Mouse (Mus musculus): ENCODE data around the gene Tigd2. TPM values are rescaled to one million over a fixed set of nuclear protein-coding genes. Genes with fewer than 3 reads are reported as not detected.

The Tigd2 gene
- total and polyA plus RNA-seq, 2 experiments from 2014 or later: 10.9 to 14.9 TPM

DNA sequence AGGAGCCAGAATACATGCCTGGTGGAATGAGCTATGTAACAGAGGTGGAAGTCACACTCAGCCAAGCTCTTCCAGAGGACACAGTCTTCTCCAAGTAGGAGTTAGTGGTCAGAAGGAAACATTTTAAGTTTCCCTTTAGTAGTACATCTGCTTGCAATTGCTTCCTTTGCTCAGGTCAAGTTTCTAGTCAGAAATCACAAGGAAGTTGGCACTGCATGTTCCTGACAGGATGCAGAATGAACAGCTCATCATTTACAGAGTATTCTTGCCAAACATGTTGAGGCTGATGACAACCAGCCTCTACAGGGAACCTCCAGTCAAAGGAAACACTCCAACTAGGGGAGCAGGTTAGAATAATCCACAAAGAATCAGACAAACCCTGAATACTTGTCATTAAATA, 11.9 kb upstream of the Tigd2 start:
- H3K27me3 ChIP-seq (ENCODE audit: insufficient read depth, low read length): no peaks in the 10 kb centered on the region

DNA sequence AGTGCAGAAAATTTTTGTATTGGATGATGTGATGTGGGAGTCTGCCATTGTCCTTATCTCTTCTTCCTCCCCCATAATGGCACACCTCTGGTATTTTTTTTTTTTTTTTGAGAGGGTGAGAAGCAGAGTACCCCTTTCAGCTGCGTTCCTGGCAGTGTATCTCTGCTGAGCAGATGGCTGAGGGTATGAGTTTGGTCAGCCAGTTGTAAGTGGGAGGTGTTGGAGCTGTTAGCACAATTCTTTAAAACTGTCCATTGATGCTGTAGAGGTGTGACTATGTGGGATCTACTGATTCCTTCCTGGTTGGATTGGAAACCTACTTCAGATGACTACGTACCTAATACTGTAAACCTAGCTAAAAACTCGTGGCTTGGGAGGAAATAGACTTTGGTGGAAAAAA, 10.3 kb upstream of the Tigd2 start:
- Histone ChIP-seq H3K27ac (no peak overlapping the region), H3K4me3 (ENCODE audit: low read length) (no peak overlapping the region), H3K4me1 (ENCODE audit: insufficient read depth, low read length) (no peaks in the 10 kb centered on the region), H3K9me3 (ENCODE audit: low read length) (no peaks in the 10 kb centered on the region), H3K9ac (replicated peaks; ENCODE audit: low read length) (no peak overlapping the region), H3K27me3 (ENCODE audit: insufficient read depth, low read length) (no peaks in the 10 kb centered on the region), H3K36me3 (ENCODE audit: insufficient read depth, low read length) (no peaks in the 10 kb centered on the region), H3K4me2 (ENCODE audit: low read depth, low read length) (no peak overlapping the region)
- ATAC-seq: no peak
- WGBS: 77% methylated on average over 3 of the region's 3 CpGs
- no peak for TF ChIP-seq CTCF (IDR thresholded peaks at IDR 0.05; ENCODE audit: low read depth)
- no peak for DNase-seq (ENCODE audit: low spot score)

More for the DNA sequence above, 11.9 kb upstream of the Tigd2 start:
- no peaks in the 10 kb centered on the region for H3K4me1 ChIP-seq (ENCODE audit: insufficient read depth, low read length)
- no peak overlapping the region for H3K27ac ChIP-seq
- DNase-seq (ENCODE audit: low spot score): no peak
- H3K9me3 ChIP-seq (ENCODE audit: low read length): no peaks in the 10 kb centered on the region
- H3K4me3 ChIP-seq (ENCODE audit: low read length): no peak overlapping the region
- no peaks in the 10 kb centered on the region for H3K36me3 ChIP-seq (ENCODE audit: insufficient read depth, low read length)
- no peak overlapping the region for H3K9ac ChIP-seq (replicated peaks; ENCODE audit: low read length)
- no peak for ATAC-seq
- H3K4me2 ChIP-seq (ENCODE audit: low read depth, low read length): no peak overlapping the region
- TF ChIP-seq CTCF (IDR thresholded peaks at IDR 0.05; ENCODE audit: low read depth): no peak

DNA sequence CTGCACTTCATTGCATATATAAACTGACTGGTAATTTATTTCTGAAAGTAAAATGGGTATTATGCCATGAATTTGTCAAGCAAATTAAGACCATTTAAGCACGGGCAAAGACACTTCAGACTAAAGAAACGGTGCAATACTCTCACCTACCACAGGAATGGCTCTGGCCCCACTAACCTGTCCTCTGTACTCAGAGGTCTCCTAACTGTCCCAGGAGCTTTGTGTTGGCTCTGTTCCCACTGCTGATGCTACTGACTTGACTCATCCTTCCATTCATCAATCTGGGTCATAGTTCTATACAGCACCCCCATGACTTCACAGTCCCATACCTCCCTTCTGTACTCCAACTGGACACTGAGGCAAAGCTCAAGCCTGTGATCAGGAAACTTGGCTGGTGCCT, 9.6 kb upstream of the Tigd2 start:
- no peak overlapping the region for H3K4me3 ChIP-seq (ENCODE audit: low read length)

DNA sequence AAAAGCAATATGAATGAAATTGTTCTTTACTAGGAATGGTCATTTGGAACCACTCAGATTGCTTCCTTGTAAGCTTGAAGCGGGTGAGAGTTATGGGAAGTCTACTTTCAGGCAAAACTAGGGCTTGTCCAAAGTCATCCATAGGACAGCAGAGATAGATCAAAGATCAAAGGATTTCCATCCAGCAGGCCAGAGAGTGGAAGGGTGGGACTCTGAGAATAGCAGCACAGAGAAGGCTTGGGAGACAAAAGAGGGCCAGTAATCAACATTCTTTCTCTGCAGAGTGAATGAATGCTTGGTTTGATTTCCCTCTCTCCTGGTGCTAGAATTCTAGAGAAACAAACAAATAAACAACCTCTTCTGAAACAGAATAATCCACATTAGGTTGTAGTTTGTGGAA, 1.1 kb upstream of the Tigd2 start:
- Histone ChIP-seq H3K4me1 (ENCODE audit: insufficient read depth, low read length) (0 out of 2 replicates have a peak, but pooled peaks cover 3% of the 10 kb centered on the region), H3K27ac (no peak overlapping the region), H3K36me3 (ENCODE audit: insufficient read depth, low read length) (no peaks in the 10 kb centered on the region), H3K9ac (replicated peaks; ENCODE audit: low read length) (no peak overlapping the region), H3K9me3 (ENCODE audit: low read length) (no peaks in the 10 kb centered on the region), H3K4me3 (ENCODE audit: low read length) (no peak overlapping the region), H3K27me3 (ENCODE audit: insufficient read depth, low read length) (no peaks in the 10 kb centered on the region), H3K4me2 (ENCODE audit: low read depth, low read length) (no peak overlapping the region)
- ATAC-seq: no peak
- no peak for TF ChIP-seq CTCF (IDR thresholded peaks at IDR 0.05; ENCODE audit: low read depth)
- no peak for DNase-seq (ENCODE audit: low spot score)
- 96% methylated on average over 1 of the region's 1 CpGs for WGBS

More for the DNA sequence above, 9.6 kb upstream of the Tigd2 start:
- Histone ChIP-seq H3K9me3 (ENCODE audit: low read length) (no peaks in the 10 kb centered on the region), H3K36me3 (ENCODE audit: insufficient read depth, low read length) (no peaks in the 10 kb centered on the region), H3K27me3 (ENCODE audit: insufficient read depth, low read length) (no peaks in the 10 kb centered on the region), H3K27ac (no peak overlapping the region), H3K9ac (replicated peaks; ENCODE audit: low read length) (no peak overlapping the region), H3K4me2 (ENCODE audit: low read depth, low read length) (no peak overlapping the region), H3K4me1 (ENCODE audit: insufficient read depth, low read length) (no peaks in the 10 kb centered on the region)
- no peak for TF ChIP-seq CTCF (IDR thresholded peaks at IDR 0.05; ENCODE audit: low read depth)
- ATAC-seq: no peak
- WGBS: 86% methylated on average over 2 of the region's 2 CpGs
- DNase-seq (ENCODE audit: low spot score): no peak

DNA sequence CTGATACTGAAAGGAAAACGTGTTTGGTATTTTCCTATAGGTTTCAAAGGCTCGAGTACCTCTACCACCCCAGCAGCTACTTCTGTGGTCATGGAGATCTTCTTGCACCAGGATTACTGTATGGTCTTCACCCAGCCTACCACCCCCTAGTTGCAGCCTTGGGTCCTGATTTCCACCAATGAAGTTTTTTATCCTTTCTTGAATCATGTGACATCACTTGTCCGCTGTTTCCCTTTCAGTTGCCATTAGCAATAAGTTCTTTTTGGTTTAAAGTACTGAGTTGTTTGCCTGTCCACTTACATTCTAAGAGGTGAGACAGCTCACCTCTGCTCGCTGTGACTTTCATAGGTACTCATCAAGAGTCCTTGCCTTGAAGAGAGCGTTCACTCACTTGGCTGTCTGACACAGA, 633 bp downstream of the Tigd2 start:
- WGBS: 32% methylated on average over 5 of the region's 5 CpGs
- peak; percentile 49 for TF ChIP-seq CTCF (IDR thresholded peaks at IDR 0.05; ENCODE audit: low read depth)
- no peaks in the 10 kb centered on the region for H3K27me3 ChIP-seq (ENCODE audit: insufficient read depth, low read length)
- H3K27ac ChIP-seq: peak overlapping the region; percentile 92
- H3K36me3 ChIP-seq (ENCODE audit: insufficient read depth, low read length): no peaks in the 10 kb centered on the region
- no peaks in the 10 kb centered on the region for H3K9me3 ChIP-seq (ENCODE audit: low read length)
- peak overlapping the region; percentile 87 for H3K4me3 ChIP-seq (ENCODE audit: low read length)
- peak overlapping the region; percentile 84 for H3K9ac ChIP-seq (replicated peaks; ENCODE audit: low read length)
- 0 out of 2 replicates have a peak, but pooled peaks cover 3% of the 10 kb centered on the region for H3K4me1 ChIP-seq (ENCODE audit: insufficient read depth, low read length)
- H3K4me2 ChIP-seq (ENCODE audit: low read depth, low read length): peak overlapping the region; percentile 77
- ATAC-seq: peak; percentile 74
- DNase-seq (ENCODE audit: low spot score): peak; percentile 33

DNA sequence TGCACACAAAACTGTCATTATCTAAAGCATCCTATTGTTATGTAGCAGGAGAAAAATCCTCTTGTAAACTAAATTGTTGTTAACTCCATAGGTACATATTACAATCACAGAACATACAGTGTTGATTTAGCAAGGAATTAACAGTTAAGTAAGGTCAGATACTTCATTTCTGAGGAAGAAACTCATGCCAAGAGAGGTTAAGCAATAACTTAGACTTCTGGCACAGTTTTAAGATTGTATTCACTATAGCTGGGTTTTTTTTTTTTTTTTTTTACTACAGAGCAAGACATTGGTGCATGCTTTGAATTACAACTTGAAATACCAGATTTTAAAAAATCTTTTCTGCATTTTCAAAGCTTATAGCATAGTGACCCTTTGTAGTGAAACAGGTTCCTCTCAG, 24.5 kb downstream of the Tigd2 start:
- H3K9me3 ChIP-seq (ENCODE audit: low read length): no peaks in the 10 kb centered on the region
- ATAC-seq (no peak), DNase-seq (ENCODE audit: low spot score) (no peak)
- no peaks in the 10 kb centered on the region for H3K36me3 ChIP-seq (ENCODE audit: insufficient read depth, low read length)
- no peak overlapping the region for H3K4me2 ChIP-seq (ENCODE audit: low read depth, low read length)
- no peaks in the 10 kb centered on the region for H3K27me3 ChIP-seq (ENCODE audit: insufficient read depth, low read length)
- no peak overlapping the region for H3K4me3 ChIP-seq (ENCODE audit: low read length)
- no peak overlapping the region for H3K27ac ChIP-seq
- H3K4me1 ChIP-seq (ENCODE audit: insufficient read depth, low read length): no peaks in the 10 kb centered on the region
- no peak for TF ChIP-seq CTCF (IDR thresholded peaks at IDR 0.05; ENCODE audit: low read depth)
- H3K9ac ChIP-seq (replicated peaks; ENCODE audit: low read length): no peak overlapping the region

DNA sequence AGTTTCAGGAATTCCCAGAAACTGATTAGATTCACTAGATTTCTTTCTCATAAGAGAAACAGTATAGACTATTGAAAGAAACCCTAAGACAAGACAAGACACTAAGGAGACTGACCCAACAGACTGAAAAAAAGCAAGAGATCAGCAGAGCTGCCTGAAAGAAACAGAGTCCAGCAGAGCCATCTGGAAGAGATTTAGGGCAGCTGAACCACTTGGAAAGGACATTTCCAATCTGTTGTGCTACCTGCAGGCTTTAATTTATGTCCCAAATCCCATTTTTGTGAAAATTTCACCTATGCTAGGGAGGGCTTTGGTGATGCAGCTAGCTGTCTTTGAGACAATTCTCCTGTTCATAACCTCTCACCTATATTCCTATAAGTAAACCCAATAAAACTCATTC, 25.0 kb downstream of the Tigd2 start:
- Histone ChIP-seq H3K4me1 (ENCODE audit: insufficient read depth, low read length) (no peaks in the 10 kb centered on the region), H3K9ac (replicated peaks; ENCODE audit: low read length) (no peak overlapping the region), H3K36me3 (ENCODE audit: insufficient read depth, low read length) (no peaks in the 10 kb centered on the region), H3K27ac (no peak overlapping the region), H3K4me3 (ENCODE audit: low read length) (no peak overlapping the region), H3K27me3 (ENCODE audit: insufficient read depth, low read length) (no peaks in the 10 kb centered on the region), H3K9me3 (ENCODE audit: low read length) (no peaks in the 10 kb centered on the region), H3K4me2 (ENCODE audit: low read depth, low read length) (no peak overlapping the region)
- TF ChIP-seq CTCF (IDR thresholded peaks at IDR 0.05; ENCODE audit: low read depth): no peak
- DNase-seq (ENCODE audit: low spot score): no peak
- ATAC-seq: no peak

Measured in hindbrain, postnatal 0 days (tissue).